Mouse (Mus musculus): ENCODE results near the gene Psmd2.
"Not testable (repeated sequence)": the region's sequence is repeated elsewhere in the genome, so short reads cannot be mapped to it uniquely, and the experiment has no call there.

Psmd2 gene

DNA sequence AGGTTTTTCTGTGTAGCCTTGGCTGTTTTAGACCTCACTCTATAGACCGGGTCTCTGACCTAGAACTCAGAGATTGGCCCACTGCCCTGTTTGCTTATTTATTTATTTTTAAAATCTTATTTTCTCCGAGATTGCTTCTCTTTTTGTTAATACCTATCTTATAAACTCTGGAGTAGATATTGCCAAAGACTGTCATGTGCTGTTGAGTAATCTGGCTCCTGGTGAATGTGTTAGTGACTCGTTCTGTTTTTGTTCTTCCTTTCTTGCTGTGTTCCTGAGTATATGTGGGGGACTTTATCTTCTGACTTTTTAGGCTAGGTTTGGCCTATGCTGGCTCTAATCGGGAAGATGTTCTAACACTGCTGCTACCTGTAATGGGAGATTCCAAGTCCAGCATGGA is 6.2 kb downstream of the Psmd2 start:
- no peak for DNase-seq

DNA sequence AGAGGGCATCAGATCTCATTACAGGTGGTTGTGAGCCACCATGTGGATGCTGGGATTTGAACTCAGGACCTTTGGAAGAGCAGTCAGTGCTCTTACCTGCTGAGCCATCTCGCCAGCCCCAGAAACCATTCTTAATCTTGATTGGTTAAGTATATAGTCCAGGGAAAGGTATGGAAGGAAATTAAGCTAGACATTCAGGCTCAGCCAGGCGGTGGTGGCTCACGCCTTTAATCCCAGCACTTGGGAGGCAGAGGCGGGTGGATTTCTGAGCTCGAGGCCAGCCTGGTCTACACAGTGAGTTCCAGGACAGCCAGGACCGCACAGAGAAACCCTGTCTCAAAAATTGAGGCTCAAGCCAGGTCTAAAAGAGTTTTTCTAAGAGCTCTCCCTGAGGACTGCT is 16.6 kb downstream of the Psmd2 start, which contains the start of gene Eif4g1:
Gene Eif4g1 (plus strand): TSS at position 301 of the 400 bp plus-strand sequence.
- not testable (repeated sequence) for DNase-seq

DNA sequence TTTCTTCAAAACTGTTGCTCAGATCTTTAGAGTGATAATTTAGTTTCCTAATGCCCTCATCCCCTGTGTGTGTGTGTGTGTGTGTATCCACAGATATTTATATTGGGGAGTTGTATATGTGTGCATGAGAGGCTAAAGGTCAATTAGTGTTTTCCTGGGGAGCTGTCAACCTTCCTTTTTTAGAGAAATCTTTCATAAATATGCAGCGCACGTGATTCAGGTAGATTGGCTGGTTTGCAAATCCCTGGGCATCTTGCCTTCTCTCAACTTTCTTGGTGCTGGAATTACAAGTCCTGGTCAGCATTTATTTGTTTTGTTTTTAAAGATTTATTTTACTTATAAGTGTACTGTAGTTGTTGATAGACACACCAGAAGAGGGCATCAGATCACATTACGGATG is 18.8 kb downstream of the Psmd2 start:
- no peak for DNase-seq

DNA sequence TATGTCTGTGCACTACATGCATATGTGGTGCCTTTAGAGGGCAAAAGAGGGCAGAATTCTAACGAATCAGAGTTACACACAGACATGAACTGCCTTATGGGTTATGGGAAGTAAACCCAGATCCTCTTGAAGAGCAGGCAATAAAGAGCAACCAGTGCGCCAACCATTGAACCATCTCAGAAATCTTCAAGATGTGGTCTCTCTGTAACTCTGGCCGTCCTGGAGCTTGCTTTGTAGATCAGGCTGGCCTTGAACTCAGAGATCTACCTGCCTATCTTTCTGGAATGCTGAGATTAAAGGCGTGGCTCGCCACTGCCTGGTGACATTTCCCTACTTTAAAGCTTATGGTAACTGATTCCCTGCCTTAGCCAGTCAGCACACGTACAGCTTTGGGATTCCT is 20.4 kb downstream of the Psmd2 start:
- DNase-seq, result no peak

- DNase-seq, result peak; percentile 96 to 97
Observed at GRCm38 (mm10) chr16:20672500-20672902, 21.0 kb downstream of the Psmd2 start.

DNA sequence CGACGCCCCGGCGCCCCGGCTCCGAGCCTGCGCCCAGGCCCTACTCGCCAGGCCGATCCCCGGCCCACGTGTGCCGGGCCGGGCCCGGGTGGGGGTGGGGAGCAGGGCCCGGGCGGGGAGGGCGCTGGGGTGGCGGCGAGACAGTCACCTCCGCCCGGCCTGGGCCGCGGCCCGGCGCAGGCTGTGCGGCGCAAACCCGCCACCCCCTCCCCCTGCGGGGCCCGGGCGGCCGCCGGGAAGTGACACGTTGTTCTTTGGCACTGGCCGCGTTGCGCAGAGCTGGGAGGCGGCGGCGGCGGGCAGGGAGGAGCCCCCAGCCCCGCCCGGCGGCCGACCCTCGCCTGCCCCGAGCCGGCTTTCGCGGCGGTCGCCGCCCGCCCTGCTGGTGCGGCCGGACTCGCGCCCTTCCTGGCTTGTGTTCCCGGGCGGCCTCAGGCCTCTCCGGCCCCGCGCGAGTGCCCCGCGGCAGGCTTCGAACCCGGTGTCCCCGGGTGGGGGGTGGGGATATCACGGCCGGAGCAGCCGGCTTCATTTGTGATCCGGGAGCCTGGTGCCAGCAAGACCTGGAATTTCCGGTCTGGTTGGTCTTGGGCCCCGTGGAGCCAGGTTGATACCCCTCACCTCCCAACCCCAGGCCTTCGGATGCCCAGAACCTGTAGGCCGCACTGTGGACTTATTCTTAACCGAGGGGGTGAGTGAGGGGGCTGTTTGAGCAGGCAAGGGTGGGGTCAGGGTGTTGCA is 21.7 kb downstream of the Psmd2 start:
- peak; percentile 49 to 74 for DNase-seq

DNA sequence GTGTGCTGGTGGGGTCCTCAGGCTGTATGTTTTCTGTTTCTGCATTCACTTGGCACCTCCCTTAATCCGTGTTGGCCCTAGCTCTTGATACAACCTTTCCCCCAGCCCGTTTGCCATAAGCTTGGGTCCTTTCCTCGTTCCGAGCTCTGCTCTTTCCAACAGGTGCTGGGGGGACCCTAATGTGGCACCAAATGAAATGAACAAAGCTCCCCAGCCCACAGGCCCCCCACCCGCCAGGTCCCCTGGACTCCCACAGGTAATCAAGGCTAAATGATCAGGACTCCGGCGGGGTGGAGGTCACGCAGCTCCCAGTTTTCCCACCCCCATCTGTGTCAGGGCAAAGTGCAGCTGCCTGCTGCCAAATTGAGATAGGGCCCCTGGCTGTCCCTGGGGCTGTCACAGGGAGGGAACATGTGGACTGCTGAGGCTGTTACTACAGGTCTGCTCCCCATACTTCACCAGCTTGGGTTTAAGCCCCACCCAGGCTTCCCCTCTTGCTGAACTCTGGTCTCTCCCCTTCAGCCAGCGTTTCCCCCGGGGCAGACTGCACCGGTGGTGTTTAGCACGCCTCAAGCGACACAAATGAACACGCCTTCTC is 22.4 kb downstream of the Psmd2 start:
- no peak for DNase-seq

- DNase-seq, result no peak
Observed at GRCm38 (mm10) chr16:20675213-20675612, 23.8 kb downstream of the Psmd2 start.

GRCm38 (mm10) chr16:20676702-20677101 is 25.2 kb downstream of the Psmd2 start:
- no peak for DNase-seq

DNA sequence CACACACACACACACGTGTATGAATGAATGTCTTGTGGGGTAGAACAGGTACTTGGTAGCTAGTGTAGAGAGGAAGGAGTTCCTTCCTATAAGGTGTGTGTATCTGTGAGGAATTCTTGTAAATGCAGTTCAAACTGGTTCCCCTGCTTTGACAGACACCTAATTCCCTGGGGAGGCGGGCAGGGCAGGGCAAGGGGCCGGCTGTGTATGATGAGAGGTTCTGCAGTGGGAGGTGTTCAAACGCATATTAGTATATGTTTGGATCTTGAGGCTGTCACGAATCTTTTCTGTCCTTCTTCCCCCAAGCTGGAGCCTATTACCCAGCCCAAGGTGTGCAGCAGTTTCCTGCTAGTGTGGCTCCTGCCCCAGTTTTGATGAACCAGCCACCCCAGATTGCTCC is 25.9 kb downstream of the Psmd2 start:
- DNase-seq, result no peak

DNA sequence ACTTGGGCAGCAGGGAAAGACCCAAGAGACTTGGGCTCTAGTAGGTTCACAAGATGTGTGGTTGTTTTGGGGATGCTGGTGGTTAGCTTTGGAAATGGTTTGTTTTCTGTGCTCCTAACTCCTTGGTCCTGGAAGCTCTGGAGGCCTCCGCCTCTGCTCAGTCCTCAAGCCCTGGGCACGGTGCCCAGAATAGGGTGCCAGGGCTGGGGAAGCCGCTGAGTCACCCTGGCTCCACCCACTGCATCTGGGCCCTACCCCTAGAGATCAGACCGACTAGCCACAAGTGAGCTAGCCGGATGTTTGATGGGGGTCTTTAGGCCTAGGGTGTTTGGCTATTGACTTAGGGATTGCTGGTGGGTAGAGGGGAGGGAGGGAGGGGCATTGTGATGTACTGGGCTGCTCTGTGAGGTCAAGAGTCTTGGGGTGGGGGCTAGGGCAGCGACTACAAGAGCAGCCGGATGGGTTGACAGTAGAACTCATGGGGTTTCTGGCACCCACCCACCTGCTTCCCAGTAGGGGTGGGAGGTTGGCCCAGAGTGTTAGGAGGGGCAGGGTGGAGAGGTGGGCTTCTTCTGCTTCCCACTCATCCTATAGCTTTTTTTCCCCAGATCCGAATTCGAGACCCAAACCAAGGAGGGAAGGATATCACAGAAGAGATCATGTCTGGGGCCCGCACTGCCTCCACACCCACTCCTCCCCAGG is 26.7 kb downstream of the Psmd2 start:
- peak; percentile 81 to 84 for DNase-seq

DNA sequence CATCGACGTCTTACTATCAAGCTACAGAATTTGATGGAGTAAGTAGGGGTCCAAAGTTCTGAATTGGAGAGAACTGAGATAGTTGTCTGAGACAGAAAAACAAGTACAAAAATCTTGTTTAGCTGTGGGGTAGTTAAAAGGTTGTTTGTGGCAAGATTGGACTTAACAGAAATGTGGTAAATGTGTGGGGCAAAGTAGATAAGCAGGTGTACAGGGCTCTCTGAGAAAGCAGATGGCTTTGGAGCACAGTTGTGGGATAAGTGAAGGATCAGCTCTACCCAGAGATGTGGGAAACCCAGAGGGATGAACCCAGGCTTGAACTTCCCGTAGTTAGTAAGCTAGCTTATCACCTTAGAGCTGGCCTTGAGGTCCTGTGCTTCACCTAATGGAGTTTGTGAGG is 39.3 kb downstream of the Psmd2 start:
- no peak for DNase-seq

DNA sequence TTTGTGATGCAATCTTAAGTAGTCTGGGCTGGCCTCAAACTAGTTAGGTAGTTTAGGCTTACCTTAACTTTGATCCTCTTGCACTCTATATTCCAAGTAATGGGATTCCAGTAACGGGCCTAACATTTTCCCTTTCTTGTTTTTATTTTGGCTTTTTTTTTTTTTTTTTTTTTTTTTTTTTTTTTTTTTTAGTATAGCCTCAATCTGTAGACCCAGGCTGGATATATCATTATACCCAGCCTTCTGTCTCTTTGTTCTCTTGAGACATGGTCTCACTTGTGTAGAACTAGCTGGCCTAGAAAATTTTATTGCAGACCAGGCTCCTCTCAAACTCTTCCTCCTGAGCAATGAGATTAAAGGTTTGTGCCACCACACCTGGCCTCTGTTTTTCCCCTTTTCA is 40.2 kb downstream of the Psmd2 start:
- no peak for DNase-seq

DNA sequence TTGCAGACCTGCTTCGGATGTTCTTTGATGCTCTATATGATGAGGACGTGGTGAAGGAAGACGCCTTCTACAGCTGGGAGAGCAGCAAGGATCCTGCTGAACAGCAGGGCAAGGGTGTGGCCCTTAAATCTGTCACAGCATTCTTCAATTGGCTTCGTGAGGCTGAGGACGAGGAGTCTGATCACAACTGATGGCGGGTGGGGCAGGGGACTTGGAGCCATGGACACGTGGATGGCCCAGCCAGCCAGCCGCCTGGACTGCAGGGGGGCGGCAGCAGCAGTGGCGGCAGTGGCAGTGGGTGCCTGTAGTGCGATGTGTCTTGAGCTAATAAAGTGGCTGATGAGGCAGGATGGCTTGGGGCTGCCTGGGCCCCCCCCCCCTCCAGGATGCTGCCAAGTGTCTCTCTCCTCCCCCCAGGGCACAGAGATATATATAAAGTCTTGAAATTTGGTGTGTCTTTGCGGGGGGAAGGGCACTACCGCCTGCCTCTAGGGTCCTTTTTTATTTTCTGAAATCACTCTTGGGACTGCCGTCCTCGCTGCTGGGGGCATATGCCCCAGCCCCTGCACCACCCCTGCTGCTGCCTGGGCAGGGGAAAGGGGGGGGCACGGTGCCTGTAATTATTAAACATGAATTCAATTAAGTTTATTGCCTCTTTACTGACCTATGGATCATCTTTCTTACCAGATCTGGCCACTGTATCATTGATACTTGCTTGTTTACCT is 41.0 kb downstream of the Psmd2 start:
- DNase-seq, result no peak

GRCm38 (mm10) chr16:20693111-20693701 is 41.8 kb downstream of the Psmd2 start, which contains the start of gene Fam131a:
TSS of gene Fam131a (plus strand) at chr16:20693241.
- DNase-seq, result peak; percentile 95 to 98

DNA sequence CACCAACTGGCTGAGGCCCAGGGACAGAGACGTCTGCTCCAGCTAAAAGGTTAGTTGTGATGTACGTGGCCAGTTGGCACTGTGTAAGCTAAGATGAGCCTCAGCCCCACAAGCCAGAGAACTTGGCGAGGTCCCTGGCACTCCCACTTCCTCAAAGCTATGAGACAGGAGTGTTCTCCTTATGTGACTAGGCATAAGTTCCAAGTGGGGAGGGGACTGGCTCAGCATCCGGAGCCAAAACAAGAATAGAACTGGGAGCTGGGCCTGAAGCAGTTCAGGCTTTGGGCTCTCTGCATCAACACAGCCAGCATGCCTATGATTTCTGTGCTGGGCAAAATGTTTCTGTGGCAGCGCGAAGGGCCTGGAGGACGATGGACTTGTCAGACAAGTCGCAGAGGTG is 43.3 kb downstream of the Psmd2 start:
- peak; percentile 64 to 69 for DNase-seq

- peak; percentile 90 to 94 for DNase-seq
Observed at GRCm38 (mm10) chr16:20695622-20696323, 44.3 kb downstream of the Psmd2 start.

DNA sequence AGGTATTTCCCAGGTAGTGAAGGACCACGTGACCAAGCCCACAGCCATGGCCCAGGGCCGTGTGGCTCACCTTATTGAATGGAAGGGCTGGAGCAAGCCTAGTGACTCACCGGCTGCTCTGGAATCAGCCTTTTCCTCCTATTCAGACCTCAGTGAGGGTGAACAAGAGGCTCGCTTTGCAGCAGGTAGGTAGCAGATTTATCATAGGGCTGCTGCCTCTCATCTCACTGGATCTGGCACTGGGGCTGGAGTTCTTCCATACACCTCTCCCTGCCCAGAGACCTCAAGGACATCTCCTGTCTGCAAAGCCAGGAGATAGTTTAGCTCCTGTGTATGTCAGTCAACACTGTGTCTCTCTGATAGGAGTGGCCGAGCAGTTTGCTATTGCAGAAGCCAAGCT is 47.8 kb downstream of the Psmd2 start:
- DNase-seq, result no peak

- peak; percentile 72 to 73 for DNase-seq
Observed at GRCm38 (mm10) chr16:20700036-20700435, 48.6 kb downstream of the Psmd2 start.

DNA sequence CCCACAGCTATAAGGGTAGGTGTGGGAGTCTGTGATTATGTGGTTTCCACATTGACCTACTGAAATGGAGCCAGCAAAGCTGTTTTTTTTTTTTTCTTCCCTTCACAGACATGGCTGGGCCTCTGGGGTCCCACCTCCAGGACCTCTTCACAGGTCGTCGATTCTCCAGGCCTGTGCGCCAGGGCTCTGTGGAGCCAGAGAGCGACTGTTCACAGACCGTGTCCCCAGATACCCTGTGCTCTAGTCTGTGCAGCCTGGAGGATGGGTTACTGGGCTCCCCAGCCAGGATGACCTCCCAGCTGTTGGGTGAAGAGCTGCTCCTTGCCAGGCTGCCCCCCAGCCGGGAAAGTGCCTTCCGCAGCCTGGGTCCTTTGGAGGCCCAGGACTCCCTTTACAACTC is 49.9 kb downstream of the Psmd2 start:
- no peak for DNase-seq

GRCm38 (mm10) chr16:20701729-20702521 is 50.5 kb downstream of the Psmd2 start:
- DNase-seq, result no peak

Data from cerebellum, adult 18-20 months (tissue).